Mouse (Mus musculus): ENCODE data around the gene Pld3.

Pld3 gene

DNA sequence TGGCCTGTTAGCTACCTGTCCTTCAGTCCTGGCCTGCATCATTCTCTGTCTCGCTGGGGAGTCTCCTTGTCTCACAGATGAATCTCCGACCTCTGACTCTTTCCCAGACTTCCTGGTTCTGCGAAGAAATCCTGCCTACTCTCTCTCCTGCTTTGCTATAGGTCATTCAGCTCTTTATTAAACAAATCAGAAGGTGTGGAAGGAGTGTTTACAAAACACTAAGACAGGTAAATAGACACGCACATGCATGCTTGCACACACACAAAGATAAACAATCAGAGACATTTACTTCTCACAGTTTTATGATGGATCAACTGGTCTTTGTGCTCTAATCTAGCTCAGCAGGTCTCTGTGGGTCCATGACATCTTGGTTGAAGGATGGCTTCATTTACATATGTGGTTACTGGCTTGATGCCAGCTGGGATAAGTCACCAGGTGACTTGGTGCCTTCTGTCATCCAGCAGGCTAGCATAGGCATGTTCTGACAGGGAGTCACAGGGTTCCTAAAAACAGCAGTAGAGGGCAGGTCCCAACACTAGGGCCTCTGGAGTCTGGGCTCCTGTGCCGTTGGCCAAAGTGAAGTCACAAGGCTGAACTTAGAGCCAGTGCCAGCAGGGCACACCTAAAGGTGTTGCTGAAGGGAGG lies 16.7 kb upstream of the Pld3 start:
- DNase-seq (ENCODE audit: extremely low read depth, low read depth) = no peak

DNA sequence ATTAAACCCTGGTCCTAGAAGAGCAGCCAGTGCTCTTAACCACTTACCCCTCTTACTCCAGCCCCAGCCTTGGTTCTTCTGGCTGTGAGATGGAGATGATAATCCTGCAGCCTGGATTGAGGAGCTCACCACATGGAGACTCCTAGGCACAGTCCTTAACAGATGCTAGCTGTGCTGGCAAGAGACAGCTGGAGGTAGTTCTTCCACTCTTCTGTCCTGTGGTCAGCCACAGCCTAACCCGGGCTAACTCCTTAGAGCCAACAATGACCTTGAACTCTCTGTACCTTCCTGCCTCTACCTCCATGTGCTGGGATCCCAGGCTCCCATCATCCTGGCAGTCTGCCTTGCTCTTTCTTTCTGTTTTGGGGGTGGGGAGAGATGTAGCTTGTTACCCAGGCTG lies 8.0 kb upstream of the Pld3 start:
- DNase-seq (ENCODE audit: extremely low read depth, low read depth) = no peak

DNA sequence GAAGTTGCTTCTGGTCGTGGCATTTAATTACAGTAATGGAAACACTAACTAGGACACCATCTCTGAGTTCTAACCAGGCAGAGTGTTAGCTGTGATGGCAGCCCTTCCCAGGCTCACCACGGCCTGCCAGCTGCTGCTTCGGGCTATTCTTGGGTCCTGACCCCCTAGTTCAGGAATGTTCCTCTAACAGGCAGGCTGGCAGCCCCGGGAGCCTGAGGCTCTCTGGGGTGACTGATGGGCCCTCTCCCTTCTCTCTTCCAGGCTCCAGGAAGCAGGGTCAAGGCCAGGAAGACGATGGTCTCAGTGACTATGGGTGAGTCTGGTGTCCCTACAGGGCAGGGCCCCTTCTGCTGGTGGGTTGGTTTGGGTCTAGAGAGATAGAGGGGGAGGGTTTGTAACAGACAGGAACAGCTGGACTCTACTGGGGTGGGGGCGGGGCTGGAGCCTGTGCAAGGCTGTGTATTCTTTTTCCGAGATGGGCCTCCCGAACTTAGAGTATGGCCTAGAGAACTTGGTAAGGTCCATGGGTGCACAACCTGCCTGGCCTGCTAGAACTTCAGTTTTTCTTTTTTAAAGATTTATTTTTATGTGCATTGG lies 7.4 kb upstream of the Pld3 start:
- no peak for DNase-seq (ENCODE audit: extremely low read depth, low read depth)

DNA sequence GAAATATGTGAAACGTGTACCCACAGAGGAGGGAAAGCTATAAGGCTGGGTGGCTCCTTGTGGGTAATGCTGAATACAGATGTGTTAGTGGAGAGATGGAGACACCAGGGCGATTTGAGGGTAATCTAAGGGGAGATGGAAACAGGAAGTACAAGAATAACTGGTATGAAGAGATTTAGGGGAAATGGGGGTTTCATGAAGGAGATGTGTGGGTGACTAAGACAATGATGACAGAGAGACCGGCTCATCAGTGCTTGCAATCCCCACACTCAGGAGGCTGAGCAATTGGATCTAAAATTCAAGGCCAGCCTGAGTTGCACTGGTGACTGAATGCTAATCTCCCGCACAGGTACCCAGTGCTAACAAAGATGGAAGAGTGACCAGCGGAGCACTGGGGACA lies 948 bp downstream of the Pld3 start:
- DNase-seq (ENCODE audit: extremely low read depth, low read depth) = no peak

DNA sequence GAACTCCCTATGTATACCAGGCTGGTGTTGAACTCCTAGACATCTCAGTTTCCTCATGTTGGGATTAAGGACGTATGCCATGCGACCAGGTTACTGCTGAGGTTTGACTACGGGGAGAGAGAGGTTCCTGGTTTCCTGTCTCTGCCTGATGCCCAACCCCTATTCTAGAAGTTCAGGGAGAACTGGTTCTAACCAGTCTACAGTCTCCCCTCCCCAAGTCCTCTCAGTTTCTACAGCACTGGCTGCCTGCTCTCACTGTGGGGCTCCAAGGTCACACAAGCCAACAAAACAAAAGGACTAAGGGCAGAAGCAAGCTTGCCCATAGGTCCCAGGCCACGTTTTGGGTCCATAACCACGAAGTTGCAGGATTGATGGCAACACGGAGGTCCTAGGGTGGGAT lies 3.4 kb downstream of the Pld3 start:
- DNase-seq (ENCODE audit: extremely low read depth, low read depth) = no peak

DNA sequence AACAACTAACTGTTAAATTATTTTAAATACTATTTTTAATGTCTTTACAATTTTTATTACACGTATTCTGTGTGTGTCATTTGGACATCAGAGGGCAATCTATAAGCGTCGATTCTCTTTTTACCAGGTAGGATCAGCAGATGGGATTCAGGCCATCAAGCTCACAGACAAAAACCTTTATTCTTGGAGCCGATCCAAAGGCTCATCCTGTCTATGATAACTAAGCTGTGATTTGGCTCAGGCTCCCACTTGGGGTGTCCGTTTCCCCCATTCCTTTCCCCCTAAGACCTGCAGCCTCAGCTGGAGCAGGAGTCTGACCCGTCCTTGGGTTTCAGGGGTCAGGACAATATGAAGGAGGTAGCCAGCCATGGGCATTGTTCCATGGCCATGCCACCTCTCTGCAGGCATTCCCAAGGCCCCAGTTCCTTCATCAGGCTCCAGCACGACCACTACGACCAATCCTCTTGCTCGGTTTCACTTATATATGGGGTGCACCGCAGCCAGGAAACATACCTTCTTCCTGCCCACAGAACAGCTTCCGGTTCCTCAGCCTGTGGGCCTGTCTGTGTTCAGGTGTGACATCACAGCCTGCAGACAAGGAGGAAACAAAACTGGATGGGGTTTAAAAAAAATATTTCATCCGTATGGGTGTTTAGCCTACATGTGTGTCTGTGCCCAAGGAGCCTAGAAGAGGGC lies 8.2 kb downstream of the Pld3 start:
- no peak for DNase-seq (ENCODE audit: extremely low read depth, low read depth)

DNA sequence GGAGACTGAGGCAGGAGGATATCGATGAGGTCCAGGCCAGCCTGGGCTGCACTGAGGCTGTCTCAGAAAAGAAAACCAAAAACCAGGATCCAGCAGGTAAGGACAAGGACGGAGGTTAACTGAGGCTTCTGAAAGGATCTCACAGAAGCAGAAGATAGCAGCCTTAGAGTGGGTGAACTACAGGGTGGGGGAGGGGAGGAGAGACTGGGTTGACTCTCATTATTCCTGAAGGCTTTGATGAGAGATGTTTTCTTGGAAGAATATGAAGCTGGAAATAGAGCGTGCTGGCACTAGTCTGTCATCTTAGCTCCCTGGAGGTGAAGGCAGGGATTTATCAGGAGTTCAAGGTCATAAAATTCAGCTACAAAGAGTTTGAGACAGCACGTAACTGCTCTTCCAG lies 9.2 kb downstream of the Pld3 start:
- no peak for DNase-seq (ENCODE audit: extremely low read depth, low read depth)

DNA sequence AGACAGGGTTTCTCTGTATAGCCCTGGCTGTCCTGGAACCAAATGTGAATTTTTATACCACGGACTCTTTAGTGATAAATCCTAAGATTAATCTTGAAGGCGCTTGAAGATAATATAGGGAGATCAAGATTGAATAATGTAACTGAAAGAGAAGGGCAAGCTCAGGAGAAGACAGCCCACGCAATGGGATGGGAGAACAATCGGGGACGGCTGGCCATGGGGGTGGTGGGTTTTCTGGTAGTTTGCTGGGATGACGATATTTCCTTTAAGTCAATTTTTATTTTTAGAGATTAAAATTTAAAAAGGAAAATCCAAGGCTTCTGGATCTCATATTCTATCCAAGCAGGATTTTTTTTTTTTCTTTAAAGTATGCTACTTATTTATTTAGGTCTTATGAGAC lies 10.0 kb downstream of the Pld3 start:
- DNase-seq (ENCODE audit: extremely low read depth, low read depth) = no peak

DNA sequence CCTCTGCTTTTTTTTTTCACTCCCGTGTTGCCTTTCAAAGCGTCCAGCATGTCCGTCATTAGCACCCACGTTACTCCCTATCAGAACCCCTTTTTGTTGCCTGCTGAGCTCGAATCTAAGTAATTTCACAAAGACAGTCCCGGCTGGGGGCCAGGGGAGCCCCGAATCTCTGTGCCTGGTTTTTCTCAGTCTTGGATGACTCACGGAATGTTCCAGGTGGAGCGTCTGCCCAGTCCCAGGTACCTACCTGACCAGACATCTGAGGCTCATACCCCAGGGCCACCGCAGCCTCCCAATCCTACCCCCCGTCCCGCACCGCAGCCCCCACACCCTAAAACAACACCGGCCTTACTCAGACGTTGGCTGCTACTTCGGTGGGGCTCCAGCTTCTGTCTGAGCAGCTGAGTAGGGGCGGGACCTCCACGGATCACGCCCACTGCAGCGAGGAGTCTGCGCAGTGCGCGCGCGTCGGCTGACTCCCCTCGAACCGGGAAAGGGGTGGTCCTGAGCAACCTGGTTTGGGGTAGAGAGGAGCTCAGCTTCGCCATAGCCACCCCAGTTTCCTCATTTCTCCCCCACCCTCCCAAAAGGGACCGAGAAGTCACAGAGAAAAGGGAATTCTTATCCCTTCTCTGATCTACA lies 10.5 kb downstream of the Pld3 start:
- peak; percentile 67 for DNase-seq (ENCODE audit: extremely low read depth, low read depth)

DNA sequence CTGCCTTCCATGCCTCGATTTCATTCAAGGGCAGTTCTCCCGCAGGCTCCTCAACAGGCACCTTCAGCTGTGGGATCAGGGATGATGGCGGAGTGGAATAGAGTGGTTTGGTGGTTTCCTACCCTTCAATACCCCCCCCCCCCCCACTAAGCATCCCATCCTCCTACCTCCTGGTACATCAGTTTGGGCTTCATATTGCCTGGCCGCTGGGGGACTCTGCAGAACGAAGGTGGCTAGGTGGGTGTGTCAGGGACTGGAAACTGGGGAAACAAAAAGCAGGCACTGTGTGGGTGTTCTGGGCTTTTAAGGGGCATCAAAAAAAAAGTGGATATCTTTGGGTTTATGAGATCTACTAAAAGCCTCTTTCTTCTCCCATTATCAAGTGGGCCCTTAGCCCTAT lies 11.1 kb downstream of the Pld3 start:
- DNase-seq (ENCODE audit: extremely low read depth, low read depth) = no peak

DNA sequence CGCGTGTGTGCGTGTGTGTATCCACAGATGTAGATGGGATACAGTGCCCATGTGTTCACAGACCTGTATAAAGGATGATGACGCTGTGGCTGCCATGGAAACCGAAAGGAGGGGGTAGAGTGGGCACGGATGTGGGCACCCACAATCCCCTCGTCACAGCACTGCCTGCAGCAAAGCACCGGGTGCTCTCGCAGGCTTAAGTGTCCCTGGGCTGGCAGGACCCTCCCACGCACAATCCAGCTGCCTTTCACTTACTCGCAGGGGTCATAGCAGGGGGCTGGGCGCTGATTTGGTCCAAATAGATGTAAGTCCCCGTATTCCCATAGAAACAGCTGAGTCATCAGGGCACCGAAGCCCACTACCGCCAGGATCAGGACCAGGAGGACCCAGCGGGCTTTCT lies 11.6 kb downstream of the Pld3 start:
- DNase-seq (ENCODE audit: extremely low read depth, low read depth) = no peak

DNA sequence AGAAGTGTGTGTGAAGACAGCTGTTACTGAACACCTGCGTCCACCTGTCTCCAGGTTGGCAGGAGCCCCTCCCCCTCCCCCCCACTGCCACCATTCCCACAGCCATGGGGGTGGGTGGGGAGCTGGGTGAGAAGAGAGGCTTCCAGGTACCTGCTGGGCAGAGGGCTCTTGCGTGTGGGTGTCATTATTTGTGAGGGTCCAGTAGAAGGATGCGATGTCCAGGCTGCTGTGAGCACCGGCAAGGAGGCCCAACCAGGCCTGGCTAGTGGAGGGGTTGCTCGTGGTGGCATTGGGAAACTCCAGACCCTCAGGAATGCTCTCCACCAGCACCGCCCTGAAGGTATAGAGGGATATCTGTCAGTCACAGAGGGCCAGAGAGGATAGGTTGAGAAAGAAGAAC lies 12.1 kb downstream of the Pld3 start:
- DNase-seq (ENCODE audit: extremely low read depth, low read depth) = no peak

DNA sequence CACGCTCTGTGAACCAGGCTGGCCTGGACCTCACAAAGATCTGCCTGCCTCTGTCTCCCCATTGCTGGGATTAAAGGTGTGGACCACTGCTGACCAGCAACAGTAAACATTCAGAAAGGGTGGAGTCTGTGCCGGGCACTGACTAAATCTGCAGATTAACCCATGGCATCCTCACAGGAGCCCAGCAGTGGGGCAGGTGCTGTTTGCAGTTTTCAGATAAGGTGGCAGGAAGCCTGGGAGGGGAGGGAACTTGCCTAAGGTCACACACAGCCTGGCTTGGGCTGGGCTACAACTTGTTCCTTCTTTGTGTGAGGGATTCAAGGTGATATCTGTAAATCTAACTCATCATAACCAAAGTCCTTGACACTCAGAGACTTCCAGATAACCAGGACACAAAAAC lies 12.5 kb downstream of the Pld3 start:
- no peak for DNase-seq (ENCODE audit: extremely low read depth, low read depth)

DNA sequence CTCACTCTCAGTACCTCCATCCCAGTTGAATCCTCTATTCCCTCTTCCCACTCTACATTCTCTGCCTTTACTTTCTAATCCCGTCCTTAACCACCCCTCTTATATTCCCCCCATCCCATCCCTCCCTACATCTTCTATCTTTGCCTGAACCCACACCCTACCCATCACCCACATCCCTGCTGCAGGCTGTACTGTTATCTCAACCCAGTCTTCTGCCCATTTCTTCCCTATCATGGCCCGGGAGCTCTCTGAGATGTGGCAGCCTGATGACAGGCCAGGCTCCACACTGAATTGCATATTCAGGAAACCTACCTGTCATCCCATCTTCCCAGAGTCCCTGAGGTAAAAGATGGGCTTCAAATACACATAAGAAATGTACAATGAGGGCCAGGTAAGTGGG lies 14.2 kb downstream of the Pld3 start:
- DNase-seq (ENCODE audit: extremely low read depth, low read depth) = no peak

DNA sequence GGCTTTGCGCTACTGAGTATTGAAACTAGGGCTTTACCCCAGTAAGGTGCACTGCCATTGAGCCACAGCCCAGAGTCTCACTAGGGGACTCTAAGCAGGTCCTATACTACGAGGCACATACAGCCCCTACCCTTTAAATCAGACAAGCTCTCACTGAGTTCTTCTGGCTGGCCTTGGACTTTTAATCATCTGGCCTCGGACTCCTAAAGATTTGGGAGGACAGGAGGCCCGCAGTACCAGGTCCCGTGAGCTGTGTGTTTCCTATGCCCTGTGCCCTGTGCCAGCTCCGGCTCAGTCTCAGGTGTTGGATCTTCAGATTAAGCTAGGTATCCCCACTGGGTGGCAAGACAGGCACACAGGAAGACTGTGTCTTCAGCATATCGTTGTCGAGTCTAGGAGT lies 15.0 kb downstream of the Pld3 start:
- DNase-seq (ENCODE audit: extremely low read depth, low read depth) = no peak

DNA sequence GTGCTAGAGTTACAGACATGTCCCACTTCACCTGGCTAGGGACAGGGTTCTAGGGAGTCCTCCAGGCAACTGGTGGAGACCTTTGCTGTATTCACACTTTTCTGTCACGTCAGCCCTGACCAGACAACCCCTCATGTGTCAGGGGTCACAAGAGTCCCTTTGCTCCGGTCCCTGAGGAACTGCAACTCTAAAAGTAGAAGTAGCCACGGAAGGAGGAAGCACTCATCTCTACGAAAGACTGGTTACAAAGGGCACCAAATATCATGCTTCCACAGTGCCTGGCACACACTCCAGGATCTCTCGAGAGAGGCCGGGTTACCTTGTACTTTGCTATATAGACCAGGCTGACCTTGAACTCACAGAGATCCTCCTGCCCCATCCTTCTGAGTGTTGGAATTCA lies 16.4 kb downstream of the Pld3 start:
- DNase-seq (ENCODE audit: extremely low read depth, low read depth) = no peak

DNA sequence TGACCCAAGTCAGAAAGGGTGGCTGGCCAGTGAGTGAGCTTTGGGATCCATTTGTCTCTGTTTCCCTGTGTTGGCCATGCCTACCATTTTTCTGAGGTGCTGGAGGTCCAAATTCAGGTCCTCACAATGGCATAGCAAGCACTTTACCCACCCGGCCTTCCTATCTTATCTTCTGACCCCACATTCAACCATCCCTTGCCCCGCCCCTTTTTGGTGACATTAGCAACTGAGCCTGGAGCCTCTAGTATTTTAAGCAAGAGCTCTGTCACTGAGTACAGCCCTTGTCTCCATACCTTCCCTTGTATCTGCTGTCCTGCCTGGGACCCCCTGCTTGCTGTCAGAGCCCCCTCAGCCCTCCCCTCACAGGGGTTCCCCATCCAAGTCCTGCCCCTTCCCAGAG lies 17.6 kb downstream of the Pld3 start:
- DNase-seq (ENCODE audit: extremely low read depth, low read depth) = no peak

DNA sequence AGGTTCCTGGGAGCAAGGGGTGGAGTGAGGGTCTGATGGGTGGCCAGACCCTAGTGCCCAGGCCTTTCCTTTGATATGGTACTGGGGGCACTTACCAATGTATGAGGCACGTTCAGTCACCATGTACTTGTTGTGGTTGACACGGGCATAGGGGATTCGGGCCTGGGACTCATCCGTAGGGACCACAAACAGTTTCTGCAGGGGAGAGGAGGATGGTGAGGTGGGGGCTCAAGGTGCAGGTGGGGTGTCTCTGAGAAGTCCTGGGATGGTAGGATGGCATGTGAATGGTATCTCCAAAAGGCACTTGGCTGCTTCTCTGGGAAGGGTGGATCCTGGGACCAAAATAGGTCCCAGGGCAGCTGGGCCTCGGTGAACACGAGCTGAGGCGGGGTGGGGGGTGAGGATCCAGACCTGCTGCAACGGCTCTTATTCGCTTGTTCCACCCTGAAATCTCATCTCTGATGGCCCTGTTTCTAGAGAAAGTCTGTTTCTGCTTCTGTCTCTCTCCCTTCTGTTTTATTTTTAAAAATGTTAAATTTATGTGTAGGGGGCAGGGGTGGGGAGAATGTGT lies 20.5 kb downstream of the Pld3 start:
- no peak for DNase-seq (ENCODE audit: extremely low read depth, low read depth)

DNA sequence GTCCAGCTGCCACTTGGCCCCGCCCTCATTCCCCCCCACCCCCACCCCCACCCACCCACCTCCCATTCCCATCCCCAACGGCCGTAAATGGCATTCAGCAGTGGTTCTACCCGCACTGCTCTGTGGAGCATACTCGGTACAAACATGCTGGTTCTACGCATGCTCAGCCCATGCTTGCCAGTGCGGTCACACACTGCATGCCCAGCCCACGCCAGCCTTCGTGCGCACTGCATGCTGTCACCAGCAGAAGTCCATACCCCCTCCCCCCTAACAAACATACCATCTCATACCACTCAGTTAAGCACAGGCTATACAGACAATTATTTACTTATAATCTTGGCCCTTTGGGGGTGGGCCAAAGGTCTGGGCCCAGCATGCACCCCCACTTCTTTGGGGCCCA lies 21.3 kb downstream of the Pld3 start:
- DNase-seq (ENCODE audit: extremely low read depth, low read depth) = no peak

DNA sequence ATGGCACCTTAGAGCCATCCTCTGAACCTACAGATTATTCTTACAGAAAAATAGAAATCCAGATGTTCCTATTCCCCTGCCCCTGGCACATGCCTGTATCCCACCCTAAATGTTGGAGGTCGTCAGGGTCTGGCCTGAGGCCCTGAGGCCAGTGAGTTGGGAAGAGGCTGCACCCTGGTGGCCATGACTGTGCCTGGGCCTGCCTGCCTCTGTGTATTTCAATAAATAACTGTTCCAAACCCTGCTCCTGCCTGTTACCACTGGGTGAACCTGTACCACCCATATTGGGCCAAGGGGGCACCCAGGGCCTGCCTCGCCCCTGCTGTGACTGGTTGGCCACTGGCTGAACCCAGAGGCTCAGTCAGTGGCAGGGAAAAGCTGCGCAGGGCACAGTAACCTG lies 22.1 kb downstream of the Pld3 start:
- DNase-seq (ENCODE audit: extremely low read depth, low read depth) = no peak

DNA sequence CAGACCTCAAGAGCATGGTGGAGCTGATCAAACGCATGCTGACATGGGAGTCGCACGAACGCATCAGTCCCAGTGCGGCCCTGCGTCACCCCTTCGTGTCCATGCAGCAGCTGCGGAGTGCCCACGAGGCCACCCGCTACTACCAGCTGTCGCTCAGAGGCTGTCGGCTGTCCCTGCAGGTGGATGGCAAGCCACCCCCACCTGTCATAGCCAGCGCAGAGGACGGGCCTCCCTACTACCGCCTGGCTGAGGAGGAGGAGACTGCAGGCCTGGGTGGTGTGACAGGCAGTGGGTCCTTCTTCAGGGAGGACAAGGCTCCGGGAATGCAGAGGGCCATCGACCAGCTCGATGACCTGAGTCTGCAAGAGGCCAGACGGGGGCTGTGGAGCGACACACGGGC lies 23.9 kb downstream of the Pld3 start:
- no peak for DNase-seq (ENCODE audit: extremely low read depth, low read depth)
